Mouse (Mus musculus): ENCODE measurements at regions not wholly inside any gene's neighbourhood (a gene's known extent, or its start where the extent isn't known, plus 50 kb on each side); places are given as distances from the start of the nearest gene placed in this dataset.
"Not testable (repeated sequence)": the region's sequence is repeated elsewhere in the genome, so short reads cannot be mapped to it uniquely, and the experiment has no call there.

- H3K9ac ChIP-seq, result no peak overlapping the region
- H3K36me3 ChIP-seq, result no peaks in the 10 kb centered on the region
- WGBS, result 67% methylated on average over 4 of the region's 4 CpGs
- no peak overlapping the region for H3K4me2 ChIP-seq
- H3K27ac ChIP-seq, result no peak overlapping the region
- no peak overlapping the region for H3K4me3 ChIP-seq (replicated peaks)
- H3K4me1 ChIP-seq, result no peaks in the 10 kb centered on the region
- ATAC-seq (ENCODE audit: insufficient read depth, low FRiP score, low read depth), result no peak
- H3K27me3 ChIP-seq (replicated peaks), result no peaks in the 10 kb centered on the region
- no peaks in the 10 kb centered on the region for H3K9me3 ChIP-seq
These were observed 112.4 kb upstream of the Rasgrp1 start for GRCm38 (mm10) chr2:117455021-117455739.

- Histone ChIP-seq H3K27ac (peak overlapping the region; percentile 57), H3K4me3 (replicated peaks) (no peak overlapping the region), H3K9ac (no peak overlapping the region), H3K36me3 (no peaks in the 10 kb centered on the region), H3K27me3 (replicated peaks) (no peaks in the 10 kb centered on the region), H3K4me2 (no peak overlapping the region), H3K4me1 (no peaks in the 10 kb centered on the region), H3K9me3 (no peaks in the 10 kb centered on the region)
- 51% methylated on average over 7 of the region's 7 CpGs for whole genome bisulfite sequencing
- ATAC-seq (ENCODE audit: insufficient read depth, low FRiP score, low read depth), result no peak; the same call in 1 of the 2 replicates
These were observed 113.1 kb upstream of the Rasgrp1 start for GRCm38 (mm10) chr2:117455740-117456455.

GRCm38 (mm10) chr2:117456456-117457020, 113.7 kb upstream of the Rasgrp1 start:
- 57% methylated on average over 13 of the region's 13 CpGs for WGBS
- Histone ChIP-seq H3K4me2 (no peak overlapping the region), H3K4me1 (no peaks in the 10 kb centered on the region), H3K27ac (peak overlapping the region; percentile 27), H3K9ac (no peak overlapping the region), H3K9me3 (no peaks in the 10 kb centered on the region), H3K36me3 (no peaks in the 10 kb centered on the region), H3K4me3 (replicated peaks) (no peak overlapping the region), H3K27me3 (replicated peaks) (no peaks in the 10 kb centered on the region)
- no peak; the same call in 1 of the 2 replicates for ATAC-seq (ENCODE audit: insufficient read depth, low FRiP score, low read depth)

- H3K4me2 ChIP-seq, result no peak overlapping the region
- H3K4me1 ChIP-seq, result no peaks in the 10 kb centered on the region
- WGBS, result 71% methylated on average over 4 of the region's 4 CpGs
- no peaks in the 10 kb centered on the region for H3K36me3 ChIP-seq
- no peak overlapping the region for H3K9ac ChIP-seq
- H3K27ac ChIP-seq, result no peak overlapping the region
- no peaks in the 10 kb centered on the region for H3K27me3 ChIP-seq (replicated peaks)
- no peaks in the 10 kb centered on the region for H3K9me3 ChIP-seq
- no peak overlapping the region for H3K4me3 ChIP-seq (replicated peaks)
- ATAC-seq (ENCODE audit: insufficient read depth, low FRiP score, low read depth), result no peak
These were observed 118.9 kb upstream of the Rasgrp1 start for GRCm38 (mm10) chr2:117461541-117462290.

- ATAC-seq (ENCODE audit: insufficient read depth, low FRiP score, low read depth), result no peak
- no peak overlapping the region for H3K4me3 ChIP-seq (replicated peaks)
- H3K27me3 ChIP-seq (replicated peaks), result no peaks in the 10 kb centered on the region
- no peaks in the 10 kb centered on the region for H3K9me3 ChIP-seq
- no peak overlapping the region for H3K4me2 ChIP-seq
- H3K36me3 ChIP-seq, result no peaks in the 10 kb centered on the region
- H3K27ac ChIP-seq, result no peak overlapping the region
- H3K9ac ChIP-seq, result no peak overlapping the region
- WGBS, result 75% methylated on average over 2 of the region's 2 CpGs
- H3K4me1 ChIP-seq, result no peaks in the 10 kb centered on the region
These were observed 132.2 kb upstream of the Rasgrp1 start for GRCm38 (mm10) chr2:117474885-117475542.

GRCm38 (mm10) chr2:117475561-117475960, 132.8 kb upstream of the Rasgrp1 start:
- Histone ChIP-seq H3K4me3 (replicated peaks) (no peak overlapping the region), H3K9ac (no peak overlapping the region), H3K4me2 (no peak overlapping the region), H3K4me1 (no peaks in the 10 kb centered on the region), H3K9me3 (no peaks in the 10 kb centered on the region), H3K36me3 (no peaks in the 10 kb centered on the region), H3K27ac (no peak overlapping the region), H3K27me3 (replicated peaks) (no peaks in the 10 kb centered on the region)
- WGBS, result 44% methylated on average over 3 of the region's 3 CpGs
- ATAC-seq (ENCODE audit: insufficient read depth, low FRiP score, low read depth), result no peak

GRCm38 (mm10) chr2:117477503-117477902, 134.7 kb upstream of the Rasgrp1 start:
- H3K36me3 ChIP-seq; H3K9me3 ChIP-seq; H3K27ac ChIP-seq; ATAC-seq (ENCODE audit: insufficient read depth, low FRiP score, low read depth); H3K27me3 ChIP-seq (replicated peaks); H3K4me2 ChIP-seq; H3K4me1 ChIP-seq; H3K9ac ChIP-seq; H3K4me3 ChIP-seq (replicated peaks): not testable (repeated sequence)
- WGBS, result 70% methylated on average over 11 of the region's 11 CpGs

GRCm38 (mm10) chr2:117479244-117480009, 136.6 kb upstream of the Rasgrp1 start:
- WGBS, result 52% methylated on average over 16 of the region's 16 CpGs
- H3K4me2 ChIP-seq; H3K27ac ChIP-seq; H3K36me3 ChIP-seq; H3K4me3 ChIP-seq (replicated peaks); H3K27me3 ChIP-seq (replicated peaks); H3K9ac ChIP-seq; ATAC-seq (ENCODE audit: insufficient read depth, low FRiP score, low read depth); H3K4me1 ChIP-seq; H3K9me3 ChIP-seq: not testable (repeated sequence)

GRCm38 (mm10) chr2:117486447-117486846, 143.6 kb upstream of the Rasgrp1 start:
- no peak for ATAC-seq (ENCODE audit: insufficient read depth, low FRiP score, low read depth)

GRCm38 (mm10) chr2:117498565-117498964, 155.8 kb upstream of the Rasgrp1 start:
- Histone ChIP-seq H3K36me3 (no peaks in the 10 kb centered on the region), H3K27ac (no peak overlapping the region), H3K4me2 (no peak overlapping the region), H3K4me3 (replicated peaks) (no peak overlapping the region), H3K9ac (no peak overlapping the region), H3K9me3 (no peaks in the 10 kb centered on the region), H3K27me3 (replicated peaks) (no peaks in the 10 kb centered on the region), H3K4me1 (no peaks in the 10 kb centered on the region)
- ATAC-seq (ENCODE audit: insufficient read depth, low FRiP score, low read depth), result no peak
- 84% methylated on average over 5 of the region's 5 CpGs for WGBS

More at GRCm38 (mm10) chr2:117486447-117486846, 143.6 kb upstream of the Rasgrp1 start:
- Histone ChIP-seq H3K4me2 (no peak overlapping the region), H3K4me3 (replicated peaks) (no peak overlapping the region), H3K9me3 (no peaks in the 10 kb centered on the region), H3K36me3 (no peaks in the 10 kb centered on the region), H3K27ac (no peak overlapping the region), H3K4me1 (no peaks in the 10 kb centered on the region), H3K9ac (no peak overlapping the region), H3K27me3 (replicated peaks) (no peaks in the 10 kb centered on the region)
- WGBS, result 87% methylated on average over 2 of the region's 2 CpGs

- H3K9ac ChIP-seq, result no peak overlapping the region
- H3K4me3 ChIP-seq (replicated peaks), result no peak overlapping the region
- no peaks in the 10 kb centered on the region for H3K36me3 ChIP-seq
- no peaks in the 10 kb centered on the region for H3K9me3 ChIP-seq
- H3K4me1 ChIP-seq, result no peaks in the 10 kb centered on the region
- ATAC-seq (ENCODE audit: insufficient read depth, low FRiP score, low read depth), result no peak
- no peaks in the 10 kb centered on the region for H3K27me3 ChIP-seq (replicated peaks)
- H3K4me2 ChIP-seq, result no peak overlapping the region
- H3K27ac ChIP-seq, result no peak overlapping the region
These were observed 159.8 kb upstream of the Rasgrp1 start for GRCm38 (mm10) chr2:117502611-117503010.

Data from stomach, embryonic 15.5 days (tissue).